Mouse (Mus musculus) layer of hippocampus, adult 8-10 months (tissue): ENCODE data around the gene Pacsin3. TPM values are rescaled to one million over a fixed set of nuclear protein-coding genes. Genes with fewer than 3 reads are reported as not detected.
A peak's percentile ranks its signal among the peaks of the same experiment; 100 is the strongest.
"Not testable (repeated sequence)": the region's sequence is repeated elsewhere in the genome, so short reads cannot be mapped to it uniquely, and the experiment has no call there.

Experiments
- DNase-seq, 2 experiments: peaks; one replicate each; pipeline ENCODE4 v3.0.0; 2022; ENCODE audit warnings: low spot score in 2 of 2
- total RNA-seq, 4 experiments: library from RNA; stranded (reverse); gene quantifications; 2 replicates each; pipeline ENCODE4 v1.2.4; 2022

Gene Pacsin3
- 10 to 100 TPM; 27.1 to 34.4 (median 31.0) TPM for total RNA-seq

DNA sequence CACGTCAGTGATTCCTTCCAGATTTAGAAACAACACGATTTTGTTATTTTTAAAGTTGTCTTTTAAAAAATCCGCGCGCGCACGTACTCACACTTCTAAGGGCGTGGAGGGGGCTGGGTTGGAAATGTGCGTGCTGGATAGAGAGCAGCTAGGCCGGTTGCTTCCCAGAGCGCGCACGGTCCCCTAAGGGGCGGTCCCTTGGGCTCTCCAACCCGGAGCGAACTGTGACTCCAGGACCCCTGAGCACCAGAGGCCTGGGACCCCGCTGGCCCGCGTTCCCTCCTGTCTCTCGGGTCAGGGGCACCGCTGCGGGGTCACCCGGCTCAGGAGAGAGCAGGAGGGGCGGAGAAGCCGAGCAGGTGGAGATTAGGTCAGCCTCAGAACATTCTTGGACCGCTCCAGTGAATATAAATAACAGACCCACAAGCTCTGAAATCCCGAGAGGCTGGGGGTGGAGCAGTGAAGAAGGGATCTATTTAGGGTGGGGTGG lies at the start of gene Pacsin3:
Pacsin3 (plus strand) TSS at position 294 of the 490 bp plus-strand sequence.
- DNase-seq, result no peak

DNA sequence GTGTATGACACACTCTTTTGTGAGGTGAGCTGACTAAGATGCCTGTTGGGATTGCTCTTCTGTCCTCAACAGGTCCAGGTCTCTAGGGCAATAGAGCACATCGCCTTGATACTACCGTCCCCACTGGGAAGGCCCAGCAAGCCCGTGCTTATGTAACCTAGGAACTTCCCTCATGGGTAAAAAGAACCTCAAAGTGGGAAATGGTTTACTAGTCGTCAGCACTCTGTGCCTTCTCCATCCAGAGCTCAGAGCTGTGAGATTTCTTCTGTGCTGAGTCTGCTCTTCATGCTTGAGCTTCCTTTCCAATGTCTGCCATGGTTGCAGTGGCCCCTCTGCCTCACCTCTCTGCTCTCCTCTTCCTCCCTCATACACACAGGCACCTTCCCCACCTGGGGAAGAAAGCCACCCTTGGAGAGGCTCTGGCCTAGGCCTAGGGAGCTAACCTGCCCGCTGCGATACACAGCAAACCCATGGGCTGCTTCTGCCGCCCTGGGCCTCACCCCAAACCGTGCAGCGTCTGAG lies 49.4 kb upstream of the Pacsin3 start:
- DNase-seq, result no peak

DNA sequence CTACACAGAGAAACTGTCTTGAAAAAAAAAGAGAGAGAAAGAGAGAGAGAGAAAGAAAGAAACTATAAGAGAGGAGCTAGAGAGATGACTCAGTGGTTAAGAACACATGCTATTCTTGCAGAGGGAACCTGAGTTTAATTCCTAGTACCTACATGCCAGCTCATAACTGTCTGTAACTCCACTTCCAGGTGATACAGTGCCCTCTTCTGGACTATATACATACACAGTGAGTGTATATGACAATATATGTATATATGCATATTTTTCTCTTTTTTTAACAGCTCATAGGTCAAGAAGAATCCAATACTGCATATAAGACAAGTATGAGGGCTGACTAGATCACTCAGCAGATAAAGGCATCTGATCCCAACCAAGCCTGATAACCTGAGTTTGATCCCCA lies 42.4 kb upstream of the Pacsin3 start:
- no peak for DNase-seq

- no peak for DNase-seq
These were observed 38.7 kb upstream of the Pacsin3 start for GRCm38 (mm10) chr2:91217032-91217431.

GRCm38 (mm10) chr2:91220501-91220900 lies 35.3 kb upstream of the Pacsin3 start:
- no peak for DNase-seq

DNA sequence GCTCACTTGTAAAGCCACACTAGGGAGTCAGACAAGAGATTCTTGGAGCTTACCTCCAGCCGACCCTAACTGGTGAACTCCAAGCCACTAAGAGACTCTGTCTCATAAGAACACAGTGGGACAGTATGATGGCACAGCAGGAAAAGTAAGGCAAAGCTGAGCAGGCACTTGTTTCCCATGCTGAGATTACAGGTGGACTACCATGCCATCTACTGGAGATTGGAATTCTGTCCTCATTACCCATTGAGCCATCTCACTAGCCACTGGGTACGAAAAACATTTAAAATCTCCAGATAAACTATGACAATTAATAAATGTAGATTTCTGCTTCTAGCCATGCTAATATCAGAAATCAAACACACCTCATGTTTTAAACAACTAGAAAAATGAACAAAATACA lies 32.1 kb upstream of the Pacsin3 start:
- DNase-seq, result no peak

DNA sequence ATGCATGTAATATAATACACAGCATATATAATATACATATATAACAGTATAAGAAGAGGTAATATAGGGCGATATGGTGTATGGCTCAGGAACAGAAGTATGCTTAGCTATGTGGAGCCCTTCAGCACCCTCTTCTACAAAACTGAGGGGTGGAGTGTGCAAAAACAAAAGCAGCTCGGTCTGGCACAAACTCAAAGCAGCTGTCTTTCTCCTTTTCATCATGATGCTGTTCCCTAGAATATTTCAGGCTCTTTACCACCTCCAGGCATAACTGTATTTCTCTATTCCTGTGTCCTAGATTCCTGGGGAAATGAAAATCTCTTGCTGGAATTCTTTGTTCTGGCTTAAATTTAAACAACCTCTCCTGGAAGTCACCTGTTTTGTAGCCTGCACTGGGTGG lies 26.0 kb upstream of the Pacsin3 start:
- DNase-seq, result no peak

DNA sequence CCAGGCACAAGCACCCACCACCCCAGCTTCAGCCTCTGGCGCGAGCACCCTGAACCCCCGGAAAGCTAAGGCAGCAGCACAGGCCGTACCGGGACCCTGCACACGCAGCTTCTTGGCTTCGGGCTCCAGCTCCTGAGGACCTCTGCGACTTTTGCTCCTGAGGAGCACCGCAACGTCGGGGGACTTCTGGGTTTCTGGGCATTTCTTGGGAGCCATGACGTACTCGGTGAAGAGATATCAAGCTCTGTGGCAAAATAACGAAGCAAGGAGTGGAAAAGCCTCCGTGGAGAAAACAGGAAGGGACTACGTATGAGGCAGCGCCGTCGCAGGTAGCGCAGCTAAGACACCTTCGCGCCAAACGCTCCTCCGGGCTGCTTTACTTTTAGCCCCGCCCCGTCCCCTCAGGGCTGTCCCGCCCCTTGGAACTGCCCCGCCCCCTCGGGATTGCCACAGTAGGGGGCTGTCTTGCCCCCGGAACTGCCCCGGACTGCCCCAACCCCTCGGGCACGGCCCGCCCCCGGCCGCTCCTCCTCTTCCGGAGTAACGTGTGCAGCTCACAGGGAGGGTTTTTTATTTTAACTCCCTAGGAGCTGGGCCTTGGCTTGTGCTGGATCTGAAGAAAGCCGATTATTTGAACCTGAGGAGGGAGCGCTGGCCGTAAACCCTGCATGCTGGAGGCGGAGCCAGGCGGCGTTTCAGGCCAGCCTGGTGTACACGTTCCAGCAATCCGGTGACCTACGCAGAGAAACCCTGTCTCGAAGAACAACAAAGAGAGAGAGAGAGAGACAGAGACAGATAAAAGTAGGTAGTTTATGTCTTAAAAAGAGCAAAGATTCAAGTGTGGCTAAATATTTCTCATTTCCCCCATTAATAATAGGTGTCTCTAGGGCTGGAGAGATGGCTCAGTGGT lies 18.9 kb upstream of the Pacsin3 start, which contains the start of gene Ddb2:
Ddb2 (minus strand) TSS at position 382 of the 910 bp plus-strand sequence.
- peak; percentile 77 to 84 for DNase-seq

DNA sequence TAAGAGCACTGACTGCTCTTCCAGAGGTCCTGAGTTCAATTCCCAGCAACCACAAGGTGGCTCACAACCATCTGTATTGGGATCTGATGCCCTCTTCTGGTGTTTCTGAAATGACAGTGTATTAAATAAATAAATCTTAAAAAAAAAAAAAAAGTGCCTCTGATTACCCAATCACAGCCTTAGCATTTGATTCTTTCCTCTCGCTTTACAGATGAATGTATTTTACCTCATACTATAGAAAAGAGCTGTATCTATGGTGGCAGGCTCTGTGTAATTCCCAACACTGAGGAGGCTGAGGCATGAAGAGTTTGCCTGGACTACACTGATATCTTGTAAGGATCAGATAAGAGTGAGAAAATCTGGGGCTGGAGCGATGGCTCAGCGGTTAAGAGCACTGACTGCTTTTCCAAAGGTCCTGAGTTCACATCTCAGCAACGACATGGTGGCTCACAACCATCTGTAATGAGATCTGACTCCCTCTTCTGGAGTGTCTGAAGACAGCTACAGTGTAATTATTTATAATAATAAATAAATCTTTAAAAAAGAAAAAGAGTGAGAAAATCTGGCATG lies 18.2 kb upstream of the Pacsin3 start:
- not testable (repeated sequence) for DNase-seq

- no peak for DNase-seq
These were observed 13.2 kb upstream of the Pacsin3 start for GRCm38 (mm10) chr2:91242547-91242946.

- DNase-seq, result peak; percentile 83 to 84
These were observed 12.3 kb upstream of the Pacsin3 start for GRCm38 (mm10) chr2:91243416-91243815.

DNA sequence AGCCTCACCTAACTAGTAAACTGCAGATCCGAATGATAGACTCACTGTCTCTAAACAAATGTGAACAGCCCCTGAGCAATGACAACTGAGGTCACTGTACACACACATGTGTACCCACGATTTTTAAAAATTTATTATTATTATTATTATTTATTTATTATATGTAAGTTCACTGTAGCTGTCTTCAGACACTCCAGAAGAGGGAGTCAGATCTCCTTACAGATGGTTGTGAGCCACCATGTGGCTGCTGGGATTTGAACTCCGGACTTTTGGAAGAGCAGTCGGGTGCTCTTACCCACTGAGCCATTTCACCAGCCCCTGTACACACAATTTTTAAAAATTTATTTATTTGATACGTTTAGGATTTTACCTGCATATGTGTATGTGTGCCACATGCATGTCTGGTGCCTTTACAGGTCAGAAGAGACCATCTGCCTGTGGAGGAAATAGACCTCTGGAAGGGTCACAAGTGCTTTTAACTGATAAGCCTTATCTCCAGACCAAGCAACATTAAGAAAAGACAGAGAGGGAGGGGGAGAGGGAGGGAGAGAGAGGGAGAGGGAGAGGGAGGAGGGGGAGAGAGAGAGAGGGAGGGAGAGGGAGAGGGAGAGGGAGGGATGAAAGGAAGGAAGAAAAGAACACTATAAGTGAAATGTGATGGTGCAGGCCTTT lies 11.1 kb upstream of the Pacsin3 start:
- no peak for DNase-seq

GRCm38 (mm10) chr2:91248366-91248765 lies 7.4 kb upstream of the Pacsin3 start:
- no peak for DNase-seq

GRCm38 (mm10) chr2:91252001-91252400 lies 3.8 kb upstream of the Pacsin3 start:
- no peak for DNase-seq

DNA sequence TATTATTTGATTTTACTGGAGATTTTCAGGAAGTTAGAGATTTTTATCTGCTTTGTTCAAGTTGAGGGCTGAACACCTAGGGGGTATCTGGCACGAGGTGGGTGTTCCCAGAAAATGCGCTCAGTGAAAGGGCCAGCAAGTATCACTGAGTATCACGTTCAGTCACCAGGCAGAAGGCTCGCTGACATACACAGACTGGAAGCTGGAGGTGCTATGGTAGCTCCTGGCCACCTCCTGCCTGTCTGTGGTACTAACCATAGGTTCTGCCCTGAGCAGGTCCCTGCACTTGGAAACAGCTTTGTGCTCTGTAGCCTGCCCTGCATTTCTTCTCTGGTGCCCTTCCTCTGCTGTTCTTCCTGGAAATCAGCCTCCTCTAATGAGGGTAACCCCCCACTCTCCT lies 3.2 kb upstream of the Pacsin3 start:
- no peak for DNase-seq

- DNase-seq, result no peak
These were observed 901 bp upstream of the Pacsin3 start for GRCm38 (mm10) chr2:91254725-91255380.

- no peak for DNase-seq
These were observed 737 bp downstream of the Pacsin3 start for GRCm38 (mm10) chr2:91256256-91257125.

GRCm38 (mm10) chr2:91257126-91257980 lies 1.6 kb downstream of the Pacsin3 start:
- no peak for DNase-seq

- DNase-seq, result no peak
These were observed 2.3 kb downstream of the Pacsin3 start for GRCm38 (mm10) chr2:91258054-91258453.
